Mouse (Mus musculus): ENCODE data around the gene Sdk2. TPM values are rescaled to one million over a fixed set of nuclear protein-coding genes. Genes with fewer than 3 reads are reported as not detected.

The Sdk2 gene
- polyA plus RNA-seq, 1 experiment = 7.4 TPM

- H3K4me3 ChIP-seq (ENCODE audit: insufficient read depth, low read length) = peak overlapping the region; percentile 15
- H3K4me1 ChIP-seq (ENCODE audit: control insufficient read depth, insufficient read depth, low read length) = peaks cover 6% of the 10 kb centered on the region
- H3K27ac ChIP-seq (ENCODE audit: insufficient read depth, low read length) = peak overlapping the region; percentile 73
- TF ChIP-seq CTCF (IDR thresholded peaks at IDR 0.05; ENCODE audit: extremely low read depth, insufficient read depth, low read length) = no peak
- TF ChIP-seq POLR2A (IDR thresholded peaks at IDR 0.05; ENCODE audit: extremely low read depth, insufficient read depth, low read length) = 0 out of 2 replicates have a peak, but pooled peaks have one; percentile 39
Measured at GRCm38 (mm10) chr11:113785406-113786171, 281.3 kb downstream of the Sdk2 start.

- Histone ChIP-seq H3K27ac (ENCODE audit: insufficient read depth, low read length) (0 out of 2 replicates have a peak overlapping the region, but pooled peaks have one; percentile 1), H3K4me3 (ENCODE audit: insufficient read depth, low read length) (no peak overlapping the region), H3K4me1 (ENCODE audit: control insufficient read depth, insufficient read depth, low read length) (peaks cover 6% of the 10 kb centered on the region)
- no peak for TF ChIP-seq CTCF (IDR thresholded peaks at IDR 0.05; ENCODE audit: extremely low read depth, insufficient read depth, low read length)
- no peak for TF ChIP-seq POLR2A (IDR thresholded peaks at IDR 0.05; ENCODE audit: extremely low read depth, insufficient read depth, low read length)
Measured at GRCm38 (mm10) chr11:113784656-113785396, 282.0 kb downstream of the Sdk2 start.

GRCm38 (mm10) chr11:113782496-113782895 is 284.4 kb downstream of the Sdk2 start:
- Histone ChIP-seq H3K27ac (ENCODE audit: insufficient read depth, low read length) (no peak overlapping the region), H3K4me1 (ENCODE audit: control insufficient read depth, insufficient read depth, low read length) (peaks cover 4% of the 10 kb centered on the region)
- no peak for TF ChIP-seq POLR2A (IDR thresholded peaks at IDR 0.05; ENCODE audit: extremely low read depth, insufficient read depth, low read length)
- TF ChIP-seq CTCF (IDR thresholded peaks at IDR 0.05; ENCODE audit: extremely low read depth, insufficient read depth, low read length) = no peak

GRCm38 (mm10) chr11:113782006-113782405 is 284.8 kb downstream of the Sdk2 start:
- peaks cover 4% of the 10 kb centered on the region for H3K4me1 ChIP-seq (ENCODE audit: control insufficient read depth, insufficient read depth, low read length)
- H3K27ac ChIP-seq (ENCODE audit: insufficient read depth, low read length) = no peak overlapping the region
- TF ChIP-seq CTCF (IDR thresholded peaks at IDR 0.05; ENCODE audit: extremely low read depth, insufficient read depth, low read length) (no peak), POLR2A (IDR thresholded peaks at IDR 0.05; ENCODE audit: extremely low read depth, insufficient read depth, low read length) (no peak)
- no peak overlapping the region for H3K4me3 ChIP-seq (ENCODE audit: insufficient read depth, low read length)

More at GRCm38 (mm10) chr11:113782496-113782895, 284.4 kb downstream of the Sdk2 start:
- no peak overlapping the region for H3K4me3 ChIP-seq (ENCODE audit: insufficient read depth, low read length)

GRCm38 (mm10) chr11:113779680-113780041 is 287.2 kb downstream of the Sdk2 start:
- TF ChIP-seq CTCF (IDR thresholded peaks at IDR 0.05; ENCODE audit: extremely low read depth, insufficient read depth, low read length) = no peak
- H3K4me1 ChIP-seq (ENCODE audit: control insufficient read depth, insufficient read depth, low read length) = peaks cover 2% of the 10 kb centered on the region; the same call in 1 of the 2 replicates
- no peak overlapping the region for H3K4me3 ChIP-seq (ENCODE audit: insufficient read depth, low read length)
- H3K27ac ChIP-seq (ENCODE audit: insufficient read depth, low read length) = no peak overlapping the region

GRCm38 (mm10) chr11:113778733-113779679 is 287.8 kb downstream of the Sdk2 start:
- TF ChIP-seq CTCF (IDR thresholded peaks at IDR 0.05; ENCODE audit: extremely low read depth, insufficient read depth, low read length) (no peak), POLR2A (IDR thresholded peaks at IDR 0.05; ENCODE audit: extremely low read depth, insufficient read depth, low read length) (no peak)
- Histone ChIP-seq H3K4me3 (ENCODE audit: insufficient read depth, low read length) (no peak overlapping the region), H3K4me1 (ENCODE audit: control insufficient read depth, insufficient read depth, low read length) (peaks cover 2% of the 10 kb centered on the region; the same call in 1 of the 2 replicates), H3K27ac (ENCODE audit: insufficient read depth, low read length) (peak overlapping the region; percentile 73; the same call in 1 of the 2 replicates)

- Histone ChIP-seq H3K27ac (ENCODE audit: insufficient read depth, low read length) (peak overlapping the region; percentile 15; the same call in 1 of the 2 replicates), H3K4me1 (ENCODE audit: control insufficient read depth, insufficient read depth, low read length) (peaks cover 2% of the 10 kb centered on the region; the same call in 1 of the 2 replicates), H3K4me3 (ENCODE audit: insufficient read depth, low read length) (no peak overlapping the region)
- TF ChIP-seq POLR2A (IDR thresholded peaks at IDR 0.05; ENCODE audit: extremely low read depth, insufficient read depth, low read length) (no peak), CTCF (IDR thresholded peaks at IDR 0.05; ENCODE audit: extremely low read depth, insufficient read depth, low read length) (no peak)
Measured at GRCm38 (mm10) chr11:113777878-113778464, 288.9 kb downstream of the Sdk2 start.

GRCm38 (mm10) chr11:113776851-113777511 is 289.9 kb downstream of the Sdk2 start:
- Histone ChIP-seq H3K4me1 (ENCODE audit: control insufficient read depth, insufficient read depth, low read length) (no peaks in the 10 kb centered on the region), H3K27ac (ENCODE audit: insufficient read depth, low read length) (no peak overlapping the region), H3K4me3 (ENCODE audit: insufficient read depth, low read length) (no peak overlapping the region)
- TF ChIP-seq CTCF (IDR thresholded peaks at IDR 0.05; ENCODE audit: extremely low read depth, insufficient read depth, low read length) (no peak), POLR2A (IDR thresholded peaks at IDR 0.05; ENCODE audit: extremely low read depth, insufficient read depth, low read length) (no peak)

Measured in cortical plate, adult 2 months (tissue).